Mouse (Mus musculus): Measurements from ENCODE around the gene Bdh2.

DNA sequence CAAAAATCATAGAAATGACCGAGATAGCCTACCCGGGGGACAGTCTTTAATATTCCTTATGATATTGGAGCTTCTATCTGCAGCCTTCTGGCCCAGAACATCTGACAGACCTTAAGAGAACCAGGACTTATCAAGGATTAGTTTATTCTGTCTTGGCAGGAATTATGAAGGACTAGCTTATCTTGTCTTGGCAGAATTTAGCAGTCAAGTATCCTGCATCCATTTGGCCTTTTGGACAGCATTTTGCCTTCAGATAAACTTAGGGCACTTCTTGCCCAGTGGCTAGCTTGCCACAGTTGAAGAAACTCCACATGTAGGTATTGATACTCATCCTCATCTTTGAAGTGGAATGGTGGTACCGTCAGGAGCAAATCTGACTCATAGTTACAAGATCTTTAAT is 70.8 kb downstream of the Bdh2 start:
- no peak for TF ChIP-seq EP300 (optimal IDR thresholded peaks at IDR 0.05)
- TF ChIP-seq CTCF (IDR thresholded peaks at IDR 0.05; ENCODE audit: low read depth): no peak

All from stomach, postnatal 0 days (tissue).